In genomic region chr10:81429605-81430061, GRCm38 (mm10) we compare ENCODE assay signal across 8 mouse cellular contexts. TPM values are rescaled to one million over a fixed set of nuclear protein-coding genes. Genes with fewer than 3 reads are reported as not detected.
A peak's percentile ranks its signal among the peaks of the same experiment; 100 is the strongest.
DNase-seq lines count a peak whose midpoint lies in the region; ATAC-seq lines count a peak whose summit lies in the region.

No protein-coding gene starts in this region.

- H3K27me3 ChIP-seq in embryonic facial prominence, embryonic 11.5 days (ENCODE audit: control insufficient read depth, insufficient read depth, low read length), result peaks cover 31% of the 10 kb centered on the region
- peaks cover 33% of the 10 kb centered on the region for H3K27me3 ChIP-seq in neural tube, embryonic 13.5 days

- no peaks in the 10 kb centered on the region for H3K9me3 ChIP-seq in embryonic facial prominence, embryonic 11.5 days (replicated peaks; ENCODE audit: control insufficient read depth, low read length)
- H3K9me3 ChIP-seq in neural tube, embryonic 13.5 days, result no peaks in the 10 kb centered on the region

- 0 out of 2 replicates have a peak, but pooled peaks have one; percentile 5 for ATAC-seq in embryonic facial prominence, embryonic 11.5 days (replicated peaks; ENCODE audit: insufficient number of reproducible peaks, low FRiP score, low TSS enrichment, low read depth)
- ATAC-seq in neural tube, embryonic 13.5 days (ENCODE audit: low read depth), result 0 out of 2 replicates have a peak, but pooled peaks have one; percentile 2

- WGBS in embryonic facial prominence, embryonic 11.5 days, result under 1% methylated on average over 20 of the region's 20 CpGs
- under 1% methylated on average over 20 of the region's 20 CpGs for WGBS in neural tube, embryonic 13.5 days

- DNase-seq in 3134 (ENCODE audit: extremely low read depth, insufficient read length, low spot score), result peak; percentile 86
- peak; percentile 91 for DNase-seq in adrenal gland, postnatal 10 days
- DNase-seq in embryonic facial prominence, embryonic 11.5 days (ENCODE audit: low spot score), result peak; percentile 87
- peak; percentile 93 for DNase-seq in heart, adult 9 months (ENCODE audit: low spot score in 2 of 2)
- peak; percentile 98 for DNase-seq in kidney, adult 9 months
- DNase-seq in lung, adult 18-20 months, result peak; percentile 94 to 96
- DNase-seq in testis, postnatal 14 days (ENCODE audit: low spot score), result peak; percentile 87

- peak overlapping the region; percentile 81 for H3K27ac ChIP-seq in embryonic facial prominence, embryonic 11.5 days (replicated peaks; ENCODE audit: low read depth, low read length)
- H3K27ac ChIP-seq in neural tube, embryonic 13.5 days (replicated peaks), result peak overlapping the region; percentile 96

- peak overlapping the region; percentile 81 for H3K4me3 ChIP-seq in embryonic facial prominence, embryonic 11.5 days (ENCODE audit: low read depth, low read length)
- peak overlapping the region; percentile 77 for H3K4me3 ChIP-seq in neural tube, embryonic 13.5 days

- peak overlapping the region; percentile 90 for H3K4me2 ChIP-seq in embryonic facial prominence, embryonic 11.5 days (ENCODE audit: low read depth, low read length)
- peak overlapping the region; percentile 85 for H3K4me2 ChIP-seq in neural tube, embryonic 13.5 days

- H3K9ac ChIP-seq in embryonic facial prominence, embryonic 11.5 days (replicated peaks; ENCODE audit: low read length), result peak overlapping the region; percentile 83
- H3K9ac ChIP-seq in neural tube, embryonic 13.5 days, result peak overlapping the region; percentile 92

- H3K36me3 ChIP-seq in embryonic facial prominence, embryonic 11.5 days (replicated peaks; ENCODE audit: control insufficient read depth, insufficient read depth, low read depth, low read length), result no peaks in the 10 kb centered on the region
- no peaks in the 10 kb centered on the region for H3K36me3 ChIP-seq in neural tube, embryonic 13.5 days

- peaks cover 9% of the 10 kb centered on the region for H3K4me1 ChIP-seq in embryonic facial prominence, embryonic 11.5 days (ENCODE audit: control insufficient read depth, insufficient read depth, low read length)
- peaks cover 68% of the 10 kb centered on the region for H3K4me1 ChIP-seq in neural tube, embryonic 13.5 days (replicated peaks)

RNA-seq across cellular contexts. Expression of gene Nfic, which starts 25.8 kb away (rescaled TPM):
- total RNA-seq in adrenal gland, postnatal 10 days (2021), result 100 to 1,000 TPM in 1 of 2 experiments, 10 to 100 TPM in 1; 99.9 to 129 TPM
- 13.1 and 16.1 TPM in 2 replicates for polyA plus RNA-seq in embryonic facial prominence, embryonic 11.5 days (2014; fragmentation: Nextera tagmentation; extraction: Ambion mirVana)
- polyA plus RNA-seq in neural tube, embryonic 13.5 days (2015; fragmentation: Nextera tagmentation; extraction: Ambion mirVana), result 27.1 and 27.9 TPM in 2 replicates

RNA-seq across cellular contexts. Expression of gene Smim24, which starts 36.8 kb away (rescaled TPM):
- 1 to 10 TPM; 1.2 to 1.6 TPM for total RNA-seq in adrenal gland, postnatal 10 days (2021)
- 3.4 and 4.1 TPM in 2 replicates for polyA plus RNA-seq in embryonic facial prominence, embryonic 11.5 days (2014; fragmentation: Nextera tagmentation; extraction: Ambion mirVana)
- 1.8 and 3.1 TPM in 2 replicates for polyA plus RNA-seq in neural tube, embryonic 13.5 days (2015; fragmentation: Nextera tagmentation; extraction: Ambion mirVana)

RNA-seq across cellular contexts. Expression of gene Gm48552, which starts 40.8 kb away (rescaled TPM):
- total RNA-seq in adrenal gland, postnatal 10 days (2021), result 1 to 10 TPM in 1 of 2 experiments, under 1 TPM in 1; 0.45 to 1.9 TPM
- 0.63 TPM in 1 of 2 replicates, not detected in the other for polyA plus RNA-seq in embryonic facial prominence, embryonic 11.5 days (2014; fragmentation: Nextera tagmentation; extraction: Ambion mirVana)
- polyA plus RNA-seq in neural tube, embryonic 13.5 days (2015; fragmentation: Nextera tagmentation; extraction: Ambion mirVana), result 1.3 and 2.5 TPM in 2 replicates

RNA-seq across cellular contexts. Expression of gene Gm48551, which starts 45.4 kb away (rescaled TPM):
- 1 to 10 TPM; 1.1 to 1.6 TPM for total RNA-seq in adrenal gland, postnatal 10 days (2021)
- 2.5 and 4.1 TPM in 2 replicates for polyA plus RNA-seq in embryonic facial prominence, embryonic 11.5 days (2014; fragmentation: Nextera tagmentation; extraction: Ambion mirVana)
- 5.2 and 8.2 TPM in 2 replicates for polyA plus RNA-seq in neural tube, embryonic 13.5 days (2015; fragmentation: Nextera tagmentation; extraction: Ambion mirVana)

RNA-seq across cellular contexts. Expression of gene Dohh, which starts 45.4 kb away (rescaled TPM):
- 10 to 100 TPM; 52.8 to 54.2 TPM for total RNA-seq in adrenal gland, postnatal 10 days (2021)
- 45.0 and 52.5 TPM in 2 replicates for polyA plus RNA-seq in embryonic facial prominence, embryonic 11.5 days (2014; fragmentation: Nextera tagmentation; extraction: Ambion mirVana)
- 72.2 and 75.2 TPM in 2 replicates for polyA plus RNA-seq in neural tube, embryonic 13.5 days (2015; fragmentation: Nextera tagmentation; extraction: Ambion mirVana)

Comparison
In these comparisons a context has a peak if more than half of its experiments do, and no peak if none do; other contexts are left out.
1. Peak in every context shown above with its lines: DNase-seq, ATAC-seq, H3K4me3 ChIP-seq and H3K27ac ChIP-seq.